Mouse (Mus musculus) right cerebral cortex, postnatal 10 days (tissue): ENCODE data around the gene Bcl2.
A peak's percentile ranks its signal among the peaks of the same experiment; 100 is the strongest.

Experiments
- DNase-seq, 2 experiments: peaks; one replicate each; pipeline ENCODE4 v3.0.0; 2021; ENCODE audit warnings: low spot score in 2 of 2

The Bcl2 gene

DNA sequence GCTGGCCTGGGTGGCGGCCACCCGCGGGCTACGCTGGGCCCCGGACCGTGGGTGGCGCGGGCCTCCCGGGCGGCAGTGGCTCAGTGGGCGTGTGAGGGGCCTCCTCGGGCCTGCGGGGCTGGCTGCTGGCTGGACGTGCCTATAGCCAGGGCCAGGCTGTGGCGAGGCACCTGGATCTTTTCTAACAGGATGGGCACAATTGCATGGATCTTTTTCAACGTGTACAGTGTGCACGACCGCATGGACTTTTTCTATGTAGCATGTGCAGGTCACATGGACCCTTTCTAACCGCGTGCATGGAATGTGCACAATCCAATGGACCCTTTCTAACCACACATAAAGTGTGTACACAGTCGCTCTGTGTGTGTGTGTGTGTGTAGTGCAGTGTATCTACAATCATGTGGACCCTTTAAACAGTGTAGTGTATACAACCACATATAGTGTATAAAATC, 482 bp upstream of the Bcl2 start:
- peak in 1 of 2 experiments; percentile 37 for DNase-seq

DNA sequence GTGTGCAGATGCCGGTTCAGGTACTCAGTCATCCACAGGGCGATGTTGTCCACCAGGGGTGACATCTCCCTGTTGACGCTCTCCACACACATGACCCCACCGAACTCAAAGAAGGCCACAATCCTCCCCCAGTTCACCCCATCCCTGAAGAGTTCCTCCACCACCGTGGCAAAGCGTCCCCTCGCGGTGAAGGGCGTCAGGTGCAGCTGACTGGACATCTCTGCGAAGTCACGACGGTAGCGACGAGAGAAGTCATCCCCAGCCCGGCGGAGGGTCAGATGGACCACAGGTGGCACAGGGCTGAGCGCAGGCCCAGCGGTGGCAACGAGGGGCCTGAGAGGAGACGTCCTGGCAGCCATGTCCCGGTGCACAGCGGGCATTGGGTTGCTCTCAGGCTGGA, 1.7 kb downstream of the Bcl2 start:
- peak; percentile 58 to 65 for DNase-seq

DNA sequence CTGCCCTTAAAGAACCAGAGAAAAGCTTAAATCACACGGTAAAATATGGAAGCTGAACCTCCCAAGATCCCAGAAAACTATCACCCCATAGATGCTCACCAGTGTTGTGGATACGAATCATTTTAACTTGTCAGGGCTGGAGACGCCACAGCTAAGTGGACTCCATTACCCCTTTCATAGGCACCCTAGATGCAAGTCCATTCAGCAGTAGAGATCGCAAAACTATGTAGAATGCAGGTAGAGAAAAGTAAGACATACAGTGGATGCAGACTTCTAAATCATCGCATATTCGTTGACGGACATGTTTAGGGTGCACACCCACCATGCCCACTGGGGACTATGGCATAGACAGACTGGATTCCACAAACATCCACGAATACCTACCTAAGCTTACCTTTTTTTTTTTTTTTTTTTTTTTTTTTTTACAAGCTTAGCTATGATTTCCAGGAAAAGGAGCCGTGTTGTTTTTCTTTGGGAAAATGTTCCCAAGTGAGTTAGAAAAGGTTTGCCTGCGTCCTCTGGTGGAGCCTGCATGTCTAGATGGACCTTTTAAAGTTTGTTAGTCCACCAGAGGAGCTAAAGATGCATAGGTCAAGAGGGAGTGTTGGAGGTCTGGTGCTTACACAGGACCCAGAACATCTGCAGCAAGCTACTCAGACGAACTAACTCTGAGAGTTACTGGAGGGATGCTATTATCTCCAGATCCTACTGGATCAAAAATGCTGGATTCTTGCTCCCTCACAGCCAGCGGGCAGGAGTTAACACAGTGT, 2.5 kb downstream of the Bcl2 start:
- no peak for DNase-seq

DNA sequence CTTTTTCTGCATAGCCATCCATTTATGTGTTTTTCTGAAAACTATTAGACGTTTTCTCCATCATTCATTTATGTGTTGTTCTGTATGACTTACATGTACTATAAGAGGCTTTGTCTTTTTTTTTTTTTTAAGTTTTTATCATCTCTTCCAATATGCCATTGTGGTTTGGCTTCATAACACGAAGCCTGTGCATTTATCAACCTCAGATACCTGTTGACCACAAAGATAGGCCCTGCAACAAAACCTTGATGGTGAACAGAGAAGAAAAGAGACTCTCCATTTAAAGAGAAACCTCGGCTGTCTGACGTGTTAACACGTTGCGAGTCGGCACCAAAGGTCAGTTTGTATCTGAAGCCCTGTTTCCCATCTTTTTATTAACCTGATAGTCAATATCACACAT, 3.9 kb downstream of the Bcl2 start:
- DNase-seq = no peak

DNA sequence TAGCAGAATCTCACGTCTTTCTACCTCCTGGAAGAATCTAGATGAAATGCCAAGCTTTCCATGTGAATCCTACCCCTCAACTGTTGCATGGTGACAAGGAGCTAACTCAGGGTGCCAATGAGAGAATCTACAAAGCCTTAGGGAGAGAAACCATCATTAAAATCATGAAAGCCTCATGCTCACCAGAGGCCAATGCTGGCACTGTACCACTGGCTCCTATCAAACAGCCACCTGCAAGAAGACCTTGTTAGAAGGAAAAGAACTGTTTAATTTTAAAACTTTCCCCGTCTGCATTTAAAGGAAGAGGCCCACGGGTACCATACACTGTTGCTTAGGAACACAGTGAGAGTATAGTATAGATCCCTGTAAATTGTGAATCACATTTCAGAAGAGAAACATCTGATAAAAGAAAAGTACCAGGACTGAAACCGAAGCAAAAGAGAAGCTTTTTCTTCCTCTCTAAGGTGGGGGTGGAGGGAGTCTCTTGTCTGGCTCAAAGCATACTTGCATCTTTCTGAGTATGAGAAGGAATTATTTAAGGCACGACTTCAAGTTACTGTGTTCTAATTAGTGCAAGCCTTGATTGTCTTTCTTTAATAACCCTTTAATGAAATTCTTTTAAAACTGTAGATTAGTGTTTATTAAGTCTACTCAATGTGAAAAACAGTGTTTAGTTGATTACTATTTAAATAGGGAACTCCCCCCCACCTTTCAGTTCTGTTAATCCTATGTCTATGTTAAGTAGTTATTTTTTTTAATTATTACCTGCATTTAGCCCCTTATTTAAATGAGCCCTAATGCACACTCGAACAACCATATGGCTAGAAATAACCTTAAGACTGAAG, 6.8 kb downstream of the Bcl2 start:
- no peak for DNase-seq

DNA sequence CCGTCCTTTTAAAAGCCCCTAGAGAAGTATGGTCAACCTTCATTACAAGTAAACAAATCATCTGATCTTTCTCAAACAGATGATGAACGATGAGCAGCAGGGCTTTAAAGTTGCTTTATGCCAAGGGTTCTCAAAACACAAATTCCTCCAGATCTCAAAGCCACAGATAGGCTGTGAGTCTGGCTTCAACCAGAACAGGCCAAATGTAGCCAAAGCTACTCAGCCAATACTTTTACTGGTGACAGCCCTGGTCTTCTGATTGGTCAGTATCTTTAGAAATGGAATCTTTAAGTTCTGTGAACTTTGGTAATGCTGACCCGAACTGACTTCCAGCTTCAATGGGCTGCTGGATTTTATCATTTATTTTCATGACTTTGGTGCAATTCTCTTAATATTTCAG, 10.9 kb downstream of the Bcl2 start:
- DNase-seq = no peak

DNA sequence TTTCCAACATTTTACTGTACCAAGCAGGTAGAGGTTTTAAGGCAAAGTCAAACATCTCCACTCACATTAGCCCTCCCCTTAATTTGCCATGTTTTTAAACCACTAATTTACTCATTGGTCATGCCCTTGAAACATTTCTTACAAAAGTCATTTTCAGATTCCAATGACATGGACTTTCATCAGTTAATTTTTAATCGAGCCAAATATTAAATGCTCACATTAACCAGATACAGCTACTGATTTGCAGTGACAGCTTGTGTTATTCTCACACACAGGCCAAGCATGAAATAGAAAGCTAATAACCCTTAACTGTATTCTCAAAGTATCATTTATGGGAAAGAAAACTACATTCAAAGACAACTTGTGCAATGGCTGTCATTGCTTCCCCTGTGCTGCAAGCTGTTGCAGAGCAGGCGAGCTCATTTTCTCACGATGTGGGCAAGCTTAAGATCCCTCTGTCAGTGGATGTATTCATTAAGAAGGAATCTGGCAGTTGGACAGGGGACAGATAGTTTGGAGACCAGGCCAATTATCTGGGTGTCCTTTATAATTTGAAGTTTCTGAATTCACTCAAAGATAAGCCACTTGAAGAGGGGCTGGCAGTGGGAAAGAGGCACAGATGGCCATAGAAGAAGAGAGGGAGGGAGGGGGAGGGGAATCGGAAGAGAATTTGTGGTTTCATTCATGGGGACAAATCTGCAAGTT, 11.5 kb downstream of the Bcl2 start:
- DNase-seq = peak; percentile 48 to 62

DNA sequence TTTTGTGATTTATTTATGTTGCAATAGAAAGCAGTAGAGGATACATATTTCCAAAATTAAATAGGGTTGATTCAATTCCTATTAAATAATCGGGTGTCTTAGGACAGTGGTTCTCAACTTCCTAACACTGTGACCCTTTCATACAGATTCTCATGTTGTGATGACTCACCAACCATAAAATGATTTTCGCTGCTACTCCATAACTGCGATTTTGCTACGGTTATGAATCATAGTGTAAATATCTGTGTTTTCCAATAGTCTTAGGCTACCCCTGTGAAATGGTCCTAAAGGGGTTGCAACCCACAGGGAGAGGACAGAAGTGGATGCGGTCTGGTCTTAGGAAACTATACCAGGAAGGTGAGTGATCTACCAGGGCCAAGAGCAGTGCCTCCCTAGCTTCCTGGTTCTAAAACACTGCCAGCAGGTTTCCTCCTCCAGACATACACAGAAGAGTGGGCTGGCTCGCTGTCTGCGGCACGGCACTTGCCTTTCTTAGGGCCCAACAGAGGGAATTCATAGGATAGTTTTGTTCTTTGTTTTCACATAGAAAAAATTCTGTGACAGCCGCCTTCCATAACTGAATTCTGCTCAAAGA, 13.5 kb downstream of the Bcl2 start:
- DNase-seq = no peak

DNA sequence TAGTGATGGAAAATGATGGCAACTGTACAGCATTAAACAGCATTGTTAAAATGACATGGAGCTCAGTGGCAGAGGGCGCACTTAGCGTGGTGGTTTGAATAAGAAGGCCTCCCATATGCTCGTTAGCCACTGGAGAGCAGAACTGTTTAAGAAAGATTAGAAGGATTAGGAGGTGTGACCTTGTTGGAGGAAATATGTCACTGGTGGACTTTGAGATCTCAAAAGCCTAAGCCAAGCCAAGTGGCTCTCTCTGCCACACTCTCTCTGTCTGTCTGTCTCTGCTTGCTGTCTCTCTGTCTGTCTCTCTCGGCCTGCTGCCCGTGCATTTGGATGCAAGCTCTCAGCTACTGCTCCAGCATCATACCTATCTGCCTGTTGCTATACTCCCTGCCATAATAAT, 17.6 kb downstream of the Bcl2 start:
- no peak for DNase-seq

DNA sequence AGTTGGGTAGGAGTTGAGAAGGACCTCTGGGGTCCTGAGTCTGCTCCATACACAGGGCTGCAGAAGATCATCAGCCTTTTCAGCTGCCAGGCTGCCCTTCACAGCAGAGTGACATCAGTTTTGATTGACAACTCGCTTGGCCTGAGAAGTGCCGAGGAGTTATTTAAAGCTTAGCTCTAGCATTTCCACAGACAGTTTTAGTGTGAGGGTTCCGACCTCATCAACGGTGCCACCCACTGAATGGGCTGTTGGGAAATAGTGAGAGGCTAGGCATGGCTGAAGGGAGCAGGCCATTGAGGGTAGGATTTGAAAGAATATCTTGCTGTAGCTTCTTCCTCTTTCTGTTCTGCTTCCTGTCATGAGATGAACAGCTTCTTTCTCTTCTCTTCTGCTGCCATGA, 18.4 kb downstream of the Bcl2 start:
- DNase-seq = no peak

DNA sequence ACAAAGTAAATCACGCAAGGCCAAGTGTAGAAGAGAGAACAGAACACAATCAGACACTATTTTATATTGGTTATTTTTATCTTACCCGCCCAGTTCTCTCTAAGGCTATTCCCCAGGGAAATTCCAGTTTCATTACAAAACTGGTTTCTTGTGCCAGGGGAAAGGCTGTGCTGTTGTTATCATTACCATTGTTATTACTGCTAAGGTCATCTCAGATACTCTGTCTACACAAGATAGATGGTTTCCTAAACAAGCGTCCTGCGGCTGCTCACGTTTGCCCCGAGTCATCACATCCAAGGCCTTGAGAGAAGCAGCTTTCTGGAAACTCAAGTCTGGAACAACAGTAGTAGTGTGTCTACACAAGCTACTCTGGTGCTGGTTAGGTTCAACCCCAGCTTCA, 19.8 kb downstream of the Bcl2 start:
- no peak for DNase-seq

DNA sequence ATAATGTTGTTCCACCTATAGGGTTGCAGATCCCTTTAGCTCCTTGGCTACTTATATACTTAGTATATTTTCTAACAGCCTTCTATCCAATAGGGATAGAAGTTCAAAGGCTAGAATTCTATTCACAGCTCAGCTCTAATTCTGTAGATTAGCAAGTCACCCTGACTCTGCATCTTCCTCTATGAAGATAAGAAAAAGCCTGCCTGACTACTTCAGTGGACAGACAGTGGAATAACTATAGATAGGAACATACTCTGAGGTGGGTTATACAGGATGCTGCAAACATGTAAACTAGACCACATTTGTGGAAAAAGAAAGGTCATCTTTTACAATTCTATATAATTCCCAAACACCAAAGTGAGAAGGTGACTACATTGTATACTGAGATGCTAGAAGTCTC, 21.5 kb downstream of the Bcl2 start:
- no peak for DNase-seq

DNA sequence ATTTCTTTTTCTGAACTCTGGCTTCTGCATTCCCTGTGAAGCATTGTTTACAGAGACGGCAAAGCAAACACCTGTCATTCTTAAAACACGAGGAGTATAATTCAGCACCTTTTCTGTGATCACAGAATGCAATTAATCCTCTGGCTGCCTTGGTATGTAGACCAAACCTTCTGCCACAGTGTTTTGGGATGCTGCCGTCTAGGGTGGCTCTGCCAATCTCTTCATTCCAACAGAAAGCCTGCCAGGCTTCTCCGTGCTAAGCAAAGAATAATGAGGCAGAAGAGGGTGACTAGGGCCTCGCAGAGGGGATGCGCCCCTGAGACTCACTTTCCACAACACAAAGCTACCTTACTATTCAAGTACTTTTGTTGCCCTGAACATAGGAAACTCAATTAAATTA, 23.2 kb downstream of the Bcl2 start:
- peak; percentile 54 to 55 for DNase-seq

DNA sequence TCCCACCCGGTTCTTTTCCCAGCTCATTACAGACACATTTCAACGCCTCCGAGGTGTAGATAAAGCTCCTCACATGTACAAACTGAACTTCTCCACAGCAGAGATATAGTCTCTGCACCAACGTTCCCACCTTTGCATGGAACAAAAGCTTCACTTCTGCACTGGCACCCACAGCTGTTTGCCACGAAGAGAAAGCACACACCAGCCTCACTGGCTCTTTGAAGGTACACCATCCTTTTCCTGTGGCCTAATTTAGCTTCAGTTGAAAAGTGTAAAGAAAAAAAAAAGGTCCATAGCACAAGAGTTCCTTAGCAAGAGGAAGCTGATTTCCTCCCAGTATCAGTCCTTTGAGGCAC, 25.9 kb downstream of the Bcl2 start:
- DNase-seq = no peak

DNA sequence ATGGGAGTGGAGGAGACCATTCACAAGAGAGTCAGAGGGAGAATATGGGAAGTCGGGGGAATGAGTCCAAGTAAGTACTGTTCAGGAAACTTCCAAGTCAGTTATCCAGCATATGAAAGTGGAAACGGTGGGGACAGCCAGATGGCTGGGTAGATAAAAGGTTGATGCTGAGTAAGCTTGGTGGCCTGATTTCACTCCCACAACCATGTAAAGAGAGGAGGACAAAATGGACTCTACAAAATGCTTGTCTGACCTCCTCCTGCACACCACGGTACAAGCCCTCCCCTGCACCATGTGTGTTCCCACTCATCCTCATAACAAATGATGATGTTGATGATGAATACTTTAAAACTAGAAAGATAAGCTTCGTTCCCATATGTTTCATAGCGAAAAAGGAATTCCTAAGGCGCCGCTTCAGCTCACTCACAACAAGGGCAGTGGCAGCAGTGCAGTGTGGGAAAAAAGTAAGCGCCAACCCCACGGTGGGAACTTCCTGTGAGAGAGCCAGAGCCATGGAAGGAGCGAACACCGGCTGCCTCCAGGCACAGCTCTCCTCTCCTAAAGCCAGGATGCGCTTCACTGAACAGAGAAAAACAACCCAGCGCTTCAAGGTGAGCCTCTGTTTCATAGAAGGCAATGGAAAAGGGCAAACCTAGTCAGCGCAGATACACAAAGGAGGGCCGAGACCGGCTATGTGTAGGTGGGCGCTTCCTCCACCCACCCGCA, 26.5 kb downstream of the Bcl2 start:
- DNase-seq = no peak

DNA sequence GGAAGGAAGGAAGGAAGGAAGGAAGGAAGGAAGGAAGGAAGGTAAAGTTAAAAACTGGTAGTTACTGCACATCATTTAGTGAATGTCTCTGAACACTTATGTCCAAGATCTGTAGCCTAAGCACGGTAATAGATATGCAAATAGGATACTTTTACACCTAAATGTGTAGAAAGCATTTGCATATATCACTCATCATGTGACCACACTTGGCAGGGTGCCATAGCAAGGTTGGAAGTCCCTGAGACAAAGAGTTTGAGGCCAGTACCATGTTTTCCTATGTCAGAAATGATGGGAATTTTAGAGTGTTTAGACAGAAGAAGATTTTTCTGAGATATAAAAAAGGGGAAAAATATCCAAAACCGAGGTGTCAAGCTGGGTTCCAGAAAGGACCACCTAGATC, 28.4 kb downstream of the Bcl2 start:
- DNase-seq = no peak

DNA sequence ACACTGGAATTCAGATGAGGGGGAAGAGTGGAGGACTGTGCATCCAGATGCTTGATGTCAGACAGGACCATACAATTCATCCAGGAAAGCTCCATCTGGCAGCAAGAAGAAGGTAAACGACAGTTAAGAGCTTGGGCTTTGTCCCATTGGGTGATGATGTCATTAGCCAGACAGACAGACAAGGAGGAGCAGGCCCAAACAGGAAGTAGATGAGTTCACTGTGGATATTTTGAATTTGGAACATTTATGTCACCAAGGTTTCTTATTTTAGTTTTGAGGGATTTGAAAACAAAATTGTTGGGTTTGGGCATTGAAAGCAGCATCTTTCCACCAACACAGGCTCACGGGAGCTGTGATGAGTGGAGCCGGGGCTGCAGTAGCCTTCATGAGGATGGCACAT, 29.5 kb downstream of the Bcl2 start:
- DNase-seq = no peak

DNA sequence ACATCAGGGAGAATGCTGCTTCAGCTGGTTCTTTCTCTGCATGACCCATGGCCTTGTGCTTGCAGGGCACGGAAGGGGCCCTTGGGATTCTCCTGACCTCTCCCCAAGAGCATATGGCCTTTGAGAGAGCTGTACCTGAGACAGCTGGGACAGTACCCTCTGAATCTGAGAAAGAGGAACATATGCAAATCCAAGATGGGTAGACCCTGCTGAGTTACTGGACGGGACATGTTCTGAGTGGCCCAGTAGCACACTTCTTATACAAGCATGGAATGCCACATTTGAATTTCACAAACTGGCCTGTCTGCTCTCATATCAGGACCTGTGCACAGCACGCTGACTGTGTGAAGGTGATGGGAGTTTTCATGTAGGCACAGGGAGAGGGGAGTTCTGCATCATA, 31.2 kb downstream of the Bcl2 start:
- no peak for DNase-seq

DNA sequence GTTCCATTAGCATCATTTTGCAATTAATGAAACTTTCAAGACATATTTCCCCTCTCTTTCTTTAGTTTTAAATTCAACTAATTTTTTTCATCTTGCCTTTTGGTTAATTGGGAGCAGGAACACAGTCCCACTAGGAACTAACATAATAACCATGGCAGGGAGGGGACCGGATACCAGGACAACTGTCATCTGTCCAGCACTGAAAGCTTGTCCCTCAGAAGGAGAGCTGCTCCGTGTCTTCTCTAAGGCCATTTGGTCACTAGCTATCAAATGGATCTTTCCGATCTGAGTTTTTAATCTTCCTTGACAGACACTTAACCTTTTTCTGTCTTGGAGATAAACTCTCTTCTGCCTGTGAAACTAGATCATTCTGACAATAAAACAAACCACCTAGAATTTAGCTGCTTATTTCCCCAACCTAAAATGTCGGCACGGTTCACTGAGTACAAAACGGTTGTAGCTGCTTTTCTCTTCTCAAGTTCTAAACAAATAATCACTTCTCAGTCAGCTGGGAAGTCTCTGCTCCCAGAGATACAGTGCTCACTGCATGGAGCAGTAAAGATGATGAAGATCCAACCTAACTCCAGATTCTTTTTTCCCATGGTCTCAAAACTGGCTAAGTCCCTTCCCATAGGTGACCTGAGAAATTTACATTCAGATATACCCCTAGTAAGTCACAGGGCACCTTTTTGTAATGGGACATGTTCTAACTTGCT, 34.1 kb downstream of the Bcl2 start:
- no peak for DNase-seq

DNA sequence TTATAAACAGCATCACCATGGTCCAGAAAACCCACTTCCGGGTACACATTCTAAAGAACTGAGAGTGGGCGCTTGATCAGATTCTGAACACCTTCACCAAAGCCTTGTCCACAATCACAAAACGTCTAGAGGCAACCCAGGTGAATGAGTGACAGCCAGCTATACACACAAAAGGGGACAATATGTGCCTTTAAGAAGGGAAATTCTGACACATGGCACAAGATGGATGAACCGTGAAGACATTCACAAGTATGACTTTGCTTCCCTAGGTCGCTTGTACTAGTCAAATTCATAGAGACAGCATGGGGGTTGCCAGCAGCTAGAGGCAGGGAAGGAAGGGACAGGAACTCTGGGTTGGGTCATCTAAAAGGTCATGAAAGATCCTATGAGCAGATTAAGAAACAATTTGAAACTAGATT, 36.0 kb downstream of the Bcl2 start:
- DNase-seq = no peak
